Mouse (Mus musculus) right cerebral cortex, postnatal 25 days (tissue): ENCODE data around the gene Gcm2.

Source experiments
- DNase-seq: peaks from one replicate; pipeline ENCODE4 v3.0.0; 2022

Gcm2 gene

DNA sequence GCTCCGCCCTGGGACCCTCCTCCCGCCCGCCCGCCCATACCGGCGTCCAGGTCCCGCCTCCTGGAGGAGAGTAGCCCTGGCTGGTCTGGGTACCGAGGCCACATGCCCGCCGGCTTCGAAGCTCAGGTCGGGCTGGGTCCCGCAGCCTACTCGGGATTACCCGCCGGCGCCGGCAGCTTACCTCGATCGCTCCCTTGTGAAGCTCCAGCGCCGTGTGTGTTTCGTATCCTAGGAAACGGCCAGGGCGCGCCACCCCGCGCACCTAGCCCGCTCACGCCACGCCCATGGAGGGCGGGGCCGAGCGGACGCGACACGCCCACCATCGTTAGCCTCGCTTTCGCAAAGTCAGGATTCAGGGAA lies 31.4 kb downstream of the Gcm2 start, which contains the start of gene Mak:
TSS of gene Mak (minus strand) at position 286 of the 360 bp plus-strand sequence.
- peak; percentile 80 for DNase-seq

DNA sequence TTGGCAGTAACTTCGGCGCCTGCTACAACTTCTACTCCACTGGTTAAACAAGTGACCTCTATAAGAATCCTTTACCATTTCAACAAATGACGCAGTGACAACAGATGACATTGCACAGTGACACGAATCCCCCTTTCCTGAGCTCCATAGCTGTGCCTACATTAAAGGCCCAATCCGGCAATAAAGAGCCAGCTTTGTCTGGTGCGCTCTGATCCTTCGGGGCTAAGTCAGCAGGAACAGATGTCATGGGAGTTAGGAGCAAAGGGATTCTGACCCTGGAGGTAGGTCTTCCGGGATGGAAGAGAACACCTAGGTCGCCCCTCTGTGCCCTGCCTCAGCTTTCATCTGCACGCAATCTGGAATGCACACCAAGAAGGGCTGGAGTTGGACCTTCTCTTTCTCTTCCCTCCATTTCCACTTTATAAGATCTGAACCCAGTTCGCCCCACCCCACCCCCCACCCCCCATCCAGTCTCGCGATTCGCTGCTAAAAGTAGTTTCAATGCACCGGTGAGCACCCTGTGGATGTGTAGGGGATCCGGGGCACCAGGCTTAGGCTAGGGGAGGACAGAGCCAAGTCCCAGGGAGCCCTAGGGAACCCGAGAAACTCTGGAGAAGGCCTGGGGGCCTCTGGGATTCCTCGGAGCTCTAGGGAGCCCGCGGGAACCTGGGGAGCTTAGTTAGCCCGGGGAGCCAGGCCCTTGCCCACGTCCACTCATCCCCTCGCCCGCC lies 32.0 kb downstream of the Gcm2 start:
- no peak for DNase-seq

DNA sequence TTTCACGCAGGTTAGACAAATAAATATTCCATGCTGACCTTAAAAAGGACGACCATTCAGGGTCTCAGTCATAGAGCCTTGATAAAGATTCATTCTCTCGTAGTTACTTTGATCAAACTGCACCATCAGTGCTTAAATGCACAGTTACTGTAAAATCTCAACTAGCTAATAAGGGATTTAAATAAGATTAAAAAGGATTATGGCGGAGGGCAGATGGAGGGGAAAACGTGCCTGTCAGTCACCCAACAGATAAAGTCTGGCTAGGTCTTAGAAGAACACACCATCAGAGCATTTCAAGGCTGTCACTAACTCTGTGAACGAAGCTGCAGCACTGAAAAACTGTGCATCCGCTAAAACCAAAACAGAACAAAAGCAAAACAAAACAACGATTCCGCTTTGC lies 32.9 kb downstream of the Gcm2 start:
- DNase-seq, result no peak

DNA sequence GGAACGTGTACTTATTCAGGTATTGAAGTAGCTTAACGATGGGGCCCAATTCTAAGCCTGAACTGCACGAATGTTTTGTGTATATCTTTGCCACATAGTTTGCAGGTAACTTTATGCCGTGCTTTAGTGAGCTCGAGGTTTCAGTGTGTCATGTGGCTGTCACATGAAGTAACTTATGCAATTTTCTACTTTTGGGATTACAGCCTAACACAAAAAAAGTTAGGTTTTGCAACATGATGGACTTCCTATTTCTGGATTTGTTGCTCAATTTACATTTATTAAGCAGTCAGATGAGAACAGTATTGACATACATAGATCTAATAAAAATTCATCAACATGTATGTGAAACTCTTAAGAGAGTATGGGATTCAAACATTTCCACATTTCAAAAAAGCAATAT lies 37.0 kb downstream of the Gcm2 start:
- DNase-seq, result no peak

DNA sequence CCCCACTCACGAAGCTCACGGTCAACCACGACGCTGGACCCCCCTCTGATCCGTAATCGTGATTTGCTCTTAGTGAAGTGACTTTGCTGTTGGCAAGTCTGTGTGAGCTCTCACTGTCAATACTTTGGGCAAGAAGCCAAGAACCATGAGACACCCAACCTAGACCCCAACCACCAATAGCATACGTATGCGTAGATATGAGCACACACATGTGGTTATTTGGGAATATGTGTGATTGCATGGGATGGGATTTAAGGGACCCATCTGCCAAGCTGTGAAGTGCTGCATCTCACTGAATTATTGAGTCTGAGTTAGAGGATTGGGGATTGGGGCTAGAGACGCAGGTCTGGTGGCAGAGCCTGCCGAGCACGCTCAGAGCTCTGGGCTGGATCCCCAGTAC lies 39.2 kb downstream of the Gcm2 start:
- no peak for DNase-seq

DNA sequence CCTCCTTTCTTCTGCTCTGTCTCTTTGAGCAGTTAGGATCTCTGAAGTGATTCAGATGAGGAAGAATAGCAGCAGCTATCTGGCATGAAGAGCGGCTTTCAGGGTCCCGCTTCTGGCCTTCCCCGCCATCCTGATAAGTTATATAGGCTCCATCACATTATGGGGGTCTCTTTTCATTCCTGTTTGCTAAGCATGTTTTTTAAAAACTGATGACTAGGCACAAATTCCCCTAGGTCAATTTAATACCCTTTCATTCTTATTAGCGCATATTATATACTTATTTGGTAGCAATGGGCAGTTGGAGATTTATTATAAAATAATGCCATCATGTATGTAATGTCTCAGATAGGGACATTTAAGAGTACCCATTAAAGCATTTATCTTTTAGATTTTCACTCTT lies 43.2 kb downstream of the Gcm2 start:
- DNase-seq, result no peak

DNA sequence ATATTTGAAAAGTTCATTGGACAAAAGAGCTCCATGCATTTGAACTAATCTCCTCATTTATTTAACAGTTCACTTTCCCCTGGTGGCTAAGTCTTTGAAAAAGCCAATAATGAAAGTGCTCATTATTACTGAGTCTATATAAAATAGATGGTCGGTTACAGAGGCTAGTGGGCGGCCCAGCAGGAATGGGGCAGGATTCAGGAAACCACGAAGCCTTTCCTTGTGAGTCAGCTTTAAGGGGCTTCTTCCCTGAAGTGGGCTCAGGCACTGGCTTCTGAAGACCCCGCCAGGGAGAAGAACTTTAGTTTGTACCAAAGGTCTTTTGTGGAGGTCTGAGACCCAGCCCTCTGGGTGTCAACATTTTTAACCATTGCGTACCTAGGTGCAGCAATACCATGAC lies 58.9 kb downstream of the Gcm2 start:
- no peak for DNase-seq
